Mouse (Mus musculus): ENCODE results near the gene Olfr317. TPM values are rescaled to one million over a fixed set of nuclear protein-coding genes. Genes with fewer than 3 reads are reported as not detected.
"Not testable (repeated sequence)": the region's sequence is repeated elsewhere in the genome, so short reads cannot be mapped to it uniquely, and the experiment has no call there.

Olfr317 gene
- 0.10 and 0.13 TPM in 2 replicates for polyA plus RNA-seq (2015; fragmentation: Nextera tagmentation; extraction: Ambion mirVana)

GRCm38 (mm10) chr11:58738792-58739262 lies at the start of gene Olfr317:
TSS of gene Olfr317 (minus strand) at chr11:58739212.
- no peak within 1 kb of the TSS for H3K4me3 ChIP-seq (ENCODE audit: low read depth, low read length)
- H3K36me3 ChIP-seq (ENCODE audit: control insufficient read depth, insufficient read depth, low read length), result no peaks in the 10 kb centered on the region
- H3K9me3 ChIP-seq (replicated peaks; ENCODE audit: control insufficient read depth, low read length, poor library complexity, severe bottlenecking), result no peaks in the 10 kb centered on the region
- ATAC-seq, result no peak
- H3K4me1 ChIP-seq (ENCODE audit: control insufficient read depth, insufficient read depth, low read length), result no peaks in the 10 kb centered on the region
- no peaks in the 10 kb centered on the region for H3K27me3 ChIP-seq (ENCODE audit: control insufficient read depth, insufficient read depth, low read depth, low read length)
- H3K4me2 ChIP-seq (ENCODE audit: low read length), result no peak within 1 kb of the TSS
- no peak within 1 kb of the TSS for H3K27ac ChIP-seq (ENCODE audit: low read length)
- H3K9ac ChIP-seq (ENCODE audit: low read depth, low read length), result no peak within 1 kb of the TSS
- 73% methylated on average over 4 of the region's 4 CpGs for WGBS

- ATAC-seq, result no peak
- WGBS, result 86% methylated on average over 8 of the region's 8 CpGs
- H3K9ac ChIP-seq (ENCODE audit: low read depth, low read length), result no peak overlapping the region
- no peaks in the 10 kb centered on the region for H3K36me3 ChIP-seq (ENCODE audit: control insufficient read depth, insufficient read depth, low read length)
- no peaks in the 10 kb centered on the region for H3K27me3 ChIP-seq (ENCODE audit: control insufficient read depth, insufficient read depth, low read depth, low read length)
- H3K4me3 ChIP-seq (ENCODE audit: low read depth, low read length), result no peak overlapping the region
- H3K27ac ChIP-seq (ENCODE audit: low read length), result no peak overlapping the region
- no peak overlapping the region for H3K4me2 ChIP-seq (ENCODE audit: low read length)
- no peaks in the 10 kb centered on the region for H3K9me3 ChIP-seq (replicated peaks; ENCODE audit: control insufficient read depth, low read length, poor library complexity, severe bottlenecking)
- peaks cover 5% of the 10 kb centered on the region for H3K4me1 ChIP-seq (ENCODE audit: control insufficient read depth, insufficient read depth, low read length)
Measured at GRCm38 (mm10) chr11:58788346-58788745, 49.3 kb upstream of the Olfr317 start.

GRCm38 (mm10) chr11:58787651-58788050 lies 48.6 kb upstream of the Olfr317 start:
- H3K4me1 ChIP-seq (ENCODE audit: control insufficient read depth, insufficient read depth, low read length), result peaks cover 5% of the 10 kb centered on the region
- H3K4me2 ChIP-seq (ENCODE audit: low read length), result no peak overlapping the region
- H3K9me3 ChIP-seq (replicated peaks; ENCODE audit: control insufficient read depth, low read length, poor library complexity, severe bottlenecking), result no peaks in the 10 kb centered on the region
- no peaks in the 10 kb centered on the region for H3K36me3 ChIP-seq (ENCODE audit: control insufficient read depth, insufficient read depth, low read length)
- H3K4me3 ChIP-seq (ENCODE audit: low read depth, low read length), result no peak overlapping the region
- 88% methylated on average over 10 of the region's 10 CpGs for WGBS
- no peak overlapping the region for H3K9ac ChIP-seq (ENCODE audit: low read depth, low read length)
- no peak for ATAC-seq
- no peak overlapping the region for H3K27ac ChIP-seq (ENCODE audit: low read length)
- H3K27me3 ChIP-seq (ENCODE audit: control insufficient read depth, insufficient read depth, low read depth, low read length), result no peaks in the 10 kb centered on the region

DNA sequence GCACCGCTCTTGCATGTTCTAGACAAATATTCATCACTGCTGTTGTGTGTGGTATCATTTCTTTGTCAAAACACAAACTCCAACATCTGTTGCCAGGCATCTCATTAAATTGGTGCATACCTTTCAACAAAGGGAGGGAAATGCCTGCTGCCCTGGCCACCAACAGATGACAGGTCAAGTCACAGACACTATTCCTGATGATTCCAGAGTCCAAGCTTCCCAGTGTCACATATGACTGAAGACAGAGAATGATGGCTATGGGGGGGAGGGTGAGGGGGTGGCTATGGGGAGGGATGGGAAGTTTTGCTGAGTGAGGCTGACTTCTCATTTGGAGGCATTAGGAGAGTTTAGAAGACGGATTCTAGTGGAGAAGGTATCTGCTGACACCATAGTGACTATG lies 45.2 kb upstream of the Olfr317 start:
- Histone ChIP-seq H3K9me3 (replicated peaks; ENCODE audit: control insufficient read depth, low read length, poor library complexity, severe bottlenecking) (no peaks in the 10 kb centered on the region), H3K4me1 (ENCODE audit: control insufficient read depth, insufficient read depth, low read length) (peaks cover under 1% of the 10 kb centered on the region; the same call in 1 of the 2 replicates), H3K4me3 (ENCODE audit: low read depth, low read length) (no peak overlapping the region), H3K27ac (ENCODE audit: low read length) (no peak overlapping the region), H3K4me2 (ENCODE audit: low read length) (no peak overlapping the region), H3K36me3 (ENCODE audit: control insufficient read depth, insufficient read depth, low read length) (no peaks in the 10 kb centered on the region), H3K27me3 (ENCODE audit: control insufficient read depth, insufficient read depth, low read depth, low read length) (no peaks in the 10 kb centered on the region), H3K9ac (ENCODE audit: low read depth, low read length) (no peak overlapping the region)
- WGBS, result 86% methylated on average over 2 of the region's 2 CpGs
- ATAC-seq, result no peak

DNA sequence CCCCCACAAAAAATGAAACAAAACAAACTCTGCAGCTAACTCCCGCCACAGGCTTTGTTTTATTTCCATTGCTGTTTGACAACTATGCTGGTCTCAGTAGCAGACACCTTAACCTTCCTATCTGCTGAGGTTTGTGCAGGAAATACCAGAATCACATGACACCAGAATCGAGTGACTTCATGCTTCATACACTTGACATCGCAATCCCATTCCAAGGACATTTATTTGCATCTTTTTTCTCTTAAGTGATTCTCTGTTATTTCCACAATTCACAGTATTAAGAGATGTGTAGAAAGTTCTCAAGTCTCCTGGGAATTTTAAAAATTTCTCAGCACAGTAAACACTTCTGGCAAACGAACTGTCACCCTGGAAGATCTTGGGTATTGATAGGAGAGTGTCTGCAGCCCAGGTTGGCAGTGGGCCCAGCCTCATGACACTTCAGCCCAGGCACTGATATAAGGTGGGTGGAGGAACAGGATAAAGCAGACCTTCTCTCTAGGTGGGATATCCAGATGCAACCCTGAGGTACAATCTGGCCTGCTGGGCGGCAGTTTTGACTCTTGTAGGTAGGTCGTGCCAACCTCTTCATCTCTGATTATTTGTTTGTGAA lies 43.6 kb upstream of the Olfr317 start, which contains the start of gene Olfr314:
Olfr314 (plus strand) TSS at position 473 of the 610 bp plus-strand sequence.
- Histone ChIP-seq H3K27me3 (ENCODE audit: control insufficient read depth, insufficient read depth, low read depth, low read length) (no peaks in the 10 kb centered on the region), H3K4me2 (ENCODE audit: low read length) (no peak within 1 kb of the TSS), H3K4me3 (ENCODE audit: low read depth, low read length) (no peak within 1 kb of the TSS), H3K36me3 (ENCODE audit: control insufficient read depth, insufficient read depth, low read length) (no peaks in the 10 kb centered on the region), H3K4me1 (ENCODE audit: control insufficient read depth, insufficient read depth, low read length) (no peaks in the 10 kb centered on the region), H3K9me3 (replicated peaks; ENCODE audit: control insufficient read depth, low read length, poor library complexity, severe bottlenecking) (no peaks in the 10 kb centered on the region), H3K27ac (ENCODE audit: low read length) (no peak within 1 kb of the TSS), H3K9ac (ENCODE audit: low read depth, low read length) (no peak within 1 kb of the TSS)
- ATAC-seq, result no peak
- WGBS, result 84% methylated on average over 6 of the region's 6 CpGs

GRCm38 (mm10) chr11:58772888-58773287 lies 33.9 kb upstream of the Olfr317 start, which contains the start of gene Olfr315:
TSS of gene Olfr315 (plus strand) at chr11:58773188.
- Histone ChIP-seq H3K4me3 (ENCODE audit: low read depth, low read length) (no peak within 1 kb of the TSS), H3K27ac (ENCODE audit: low read length) (no peak within 1 kb of the TSS), H3K36me3 (ENCODE audit: control insufficient read depth, insufficient read depth, low read length) (no peaks in the 10 kb centered on the region), H3K4me1 (ENCODE audit: control insufficient read depth, insufficient read depth, low read length) (no peaks in the 10 kb centered on the region), H3K4me2 (ENCODE audit: low read length) (no peak within 1 kb of the TSS), H3K27me3 (ENCODE audit: control insufficient read depth, insufficient read depth, low read depth, low read length) (no peaks in the 10 kb centered on the region), H3K9ac (ENCODE audit: low read depth, low read length) (no peak within 1 kb of the TSS), H3K9me3 (replicated peaks; ENCODE audit: control insufficient read depth, low read length, poor library complexity, severe bottlenecking) (no peaks in the 10 kb centered on the region)
- ATAC-seq, result no peak

DNA sequence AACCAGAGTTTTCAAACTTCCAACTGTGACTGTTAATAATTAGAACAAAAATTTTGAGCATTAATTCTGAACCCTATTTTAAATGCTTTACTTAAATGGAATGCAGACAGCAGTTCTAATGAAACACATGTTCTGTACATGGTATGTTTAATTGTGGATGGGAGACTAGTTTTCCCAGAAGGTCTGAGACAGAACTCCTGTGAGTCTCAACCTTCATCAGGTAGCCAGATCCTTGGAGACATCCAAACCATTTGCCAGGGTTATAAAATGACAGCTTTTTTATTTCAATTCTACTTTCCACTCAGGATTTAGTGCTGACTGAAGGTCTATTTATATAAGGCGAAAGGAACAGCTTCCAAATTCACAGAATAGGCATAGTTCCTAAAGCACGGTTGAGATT lies 13.4 kb upstream of the Olfr317 start, which contains the start of gene Olfr316:
Olfr316 (plus strand) TSS at position 301 of the 400 bp plus-strand sequence.
- no peak within 1 kb of the TSS for H3K27ac ChIP-seq (ENCODE audit: low read length)
- 94% methylated on average over 2 of the region's 2 CpGs for WGBS
- no peaks in the 10 kb centered on the region for H3K36me3 ChIP-seq (ENCODE audit: control insufficient read depth, insufficient read depth, low read length)
- H3K9ac ChIP-seq (ENCODE audit: low read depth, low read length), result no peak within 1 kb of the TSS
- H3K27me3 ChIP-seq (ENCODE audit: control insufficient read depth, insufficient read depth, low read depth, low read length), result no peaks in the 10 kb centered on the region
- no peak within 1 kb of the TSS for H3K4me2 ChIP-seq (ENCODE audit: low read length)
- no peaks in the 10 kb centered on the region for H3K4me1 ChIP-seq (ENCODE audit: control insufficient read depth, insufficient read depth, low read length)
- H3K4me3 ChIP-seq (ENCODE audit: low read depth, low read length), result no peak within 1 kb of the TSS
- H3K9me3 ChIP-seq (replicated peaks; ENCODE audit: control insufficient read depth, low read length, poor library complexity, severe bottlenecking), result no peaks in the 10 kb centered on the region
- no peak for ATAC-seq

GRCm38 (mm10) chr11:58751096-58751495 lies 12.1 kb upstream of the Olfr317 start:
- ATAC-seq; H3K4me2 ChIP-seq (ENCODE audit: low read length); H3K4me1 ChIP-seq (ENCODE audit: control insufficient read depth, insufficient read depth, low read length); H3K9me3 ChIP-seq (replicated peaks; ENCODE audit: control insufficient read depth, low read length, poor library complexity, severe bottlenecking); H3K9ac ChIP-seq (ENCODE audit: low read depth, low read length); H3K27ac ChIP-seq (ENCODE audit: low read length); H3K27me3 ChIP-seq (ENCODE audit: control insufficient read depth, insufficient read depth, low read depth, low read length); H3K36me3 ChIP-seq (ENCODE audit: control insufficient read depth, insufficient read depth, low read length); H3K4me3 ChIP-seq (ENCODE audit: low read depth, low read length): not testable (repeated sequence)
- 90% methylated on average over 18 of the region's 18 CpGs for WGBS

GRCm38 (mm10) chr11:58733372-58733771 lies 5.6 kb downstream of the Olfr317 start:
- H3K4me3 ChIP-seq (ENCODE audit: low read depth, low read length), result no peak overlapping the region
- no peaks in the 10 kb centered on the region for H3K9me3 ChIP-seq (replicated peaks; ENCODE audit: control insufficient read depth, low read length, poor library complexity, severe bottlenecking)
- no peak overlapping the region for H3K9ac ChIP-seq (ENCODE audit: low read depth, low read length)
- ATAC-seq, result no peak
- H3K4me2 ChIP-seq (ENCODE audit: low read length), result no peak overlapping the region
- H3K27ac ChIP-seq (ENCODE audit: low read length), result no peak overlapping the region
- H3K27me3 ChIP-seq (ENCODE audit: control insufficient read depth, insufficient read depth, low read depth, low read length), result no peaks in the 10 kb centered on the region
- no peaks in the 10 kb centered on the region for H3K4me1 ChIP-seq (ENCODE audit: control insufficient read depth, insufficient read depth, low read length)
- H3K36me3 ChIP-seq (ENCODE audit: control insufficient read depth, insufficient read depth, low read length), result no peaks in the 10 kb centered on the region
- WGBS, result 49% methylated on average over 3 of the region's 3 CpGs

Data from midbrain, embryonic 16.5 days (tissue).